Mouse (Mus musculus): ENCODE results near the gene St6galnac1. TPM values are rescaled to one million over a fixed set of nuclear protein-coding genes. Genes with fewer than 3 reads are reported as not detected.
"Not testable (repeated sequence)": the region's sequence is repeated elsewhere in the genome, so short reads cannot be mapped to it uniquely, and the experiment has no call there.

Gene St6galnac1
- polyA plus RNA-seq (2016; fragmentation: Nextera tagmentation; extraction: Ambion mirVana) = not detected in 2 replicates

- Histone ChIP-seq H3K4me3 (replicated peaks) (no peak within 1 kb of the TSS), H3K36me3 (no peaks in the 10 kb centered on the region), H3K27ac (no peak within 1 kb of the TSS), H3K4me1 (replicated peaks) (0 out of 2 replicates have a peak, but pooled peaks cover 2% of the 10 kb centered on the region), H3K9ac (replicated peaks) (no peak within 1 kb of the TSS), H3K9me3 (no peaks in the 10 kb centered on the region), H3K27me3 (no peaks in the 10 kb centered on the region), H3K4me2 (no peak within 1 kb of the TSS)
- WGBS = 86% methylated on average over 7 of the region's 7 CpGs
- no peak for ATAC-seq (ENCODE audit: insufficient number of reproducible peaks, insufficient read depth, low FRiP score, low TSS enrichment, low read depth)
These were observed at the start of gene St6galnac1 for GRCm38 (mm10) chr11:116775407-116775806. TSS of gene St6galnac1 (minus strand) at chr11:116775507.

GRCm38 (mm10) chr11:116823885-116824284 lies 48.6 kb upstream of the St6galnac1 start:
- WGBS = 97% methylated on average over 10 of the region's 10 CpGs
- peaks cover 34% of the 10 kb centered on the region for H3K4me1 ChIP-seq (replicated peaks)

GRCm38 (mm10) chr11:116823255-116823654 lies 47.9 kb upstream of the St6galnac1 start:
- no peak for ATAC-seq (ENCODE audit: insufficient number of reproducible peaks, insufficient read depth, low FRiP score, low TSS enrichment, low read depth)
- no peak overlapping the region for H3K4me2 ChIP-seq
- H3K4me1 ChIP-seq (replicated peaks) = peaks cover 34% of the 10 kb centered on the region
- no peaks in the 10 kb centered on the region for H3K9me3 ChIP-seq
- 98% methylated on average over 2 of the region's 2 CpGs for WGBS
- no peak overlapping the region for H3K4me3 ChIP-seq (replicated peaks)
- no peaks in the 10 kb centered on the region for H3K27me3 ChIP-seq
- H3K27ac ChIP-seq = no peak overlapping the region
- no peak overlapping the region for H3K9ac ChIP-seq (replicated peaks)
- no peaks in the 10 kb centered on the region; the same call in 1 of the 2 replicates for H3K36me3 ChIP-seq

More at GRCm38 (mm10) chr11:116823885-116824284, 48.6 kb upstream of the St6galnac1 start:
- not testable (repeated sequence) for H3K9ac ChIP-seq (replicated peaks); H3K27me3 ChIP-seq; H3K9me3 ChIP-seq; H3K4me2 ChIP-seq; H3K36me3 ChIP-seq; H3K4me3 ChIP-seq (replicated peaks); H3K27ac ChIP-seq; ATAC-seq (ENCODE audit: insufficient number of reproducible peaks, insufficient read depth, low FRiP score, low TSS enrichment, low read depth)

GRCm38 (mm10) chr11:116822626-116823025 lies 47.3 kb upstream of the St6galnac1 start:
- 96% methylated on average over 10 of the region's 10 CpGs for WGBS
- Histone ChIP-seq H3K4me3 (replicated peaks) (no peak overlapping the region), H3K27me3 (no peaks in the 10 kb centered on the region), H3K4me2 (no peak overlapping the region), H3K27ac (no peak overlapping the region), H3K36me3 (no peaks in the 10 kb centered on the region; the same call in 1 of the 2 replicates), H3K4me1 (replicated peaks) (peaks cover 33% of the 10 kb centered on the region), H3K9me3 (no peaks in the 10 kb centered on the region), H3K9ac (replicated peaks) (no peak overlapping the region)
- no peak for ATAC-seq (ENCODE audit: insufficient number of reproducible peaks, insufficient read depth, low FRiP score, low TSS enrichment, low read depth)

- ATAC-seq (ENCODE audit: insufficient number of reproducible peaks, insufficient read depth, low FRiP score, low TSS enrichment, low read depth) = no peak
- H3K27me3 ChIP-seq = no peaks in the 10 kb centered on the region
- no peak overlapping the region for H3K4me3 ChIP-seq (replicated peaks)
- no peak overlapping the region for H3K9ac ChIP-seq (replicated peaks)
- no peak overlapping the region for H3K27ac ChIP-seq
- WGBS = 76% methylated on average over 10 of the region's 10 CpGs
- no peak overlapping the region for H3K4me2 ChIP-seq
- H3K4me1 ChIP-seq (replicated peaks) = peaks cover 30% of the 10 kb centered on the region
- H3K9me3 ChIP-seq = no peaks in the 10 kb centered on the region
- H3K36me3 ChIP-seq = no peaks in the 10 kb centered on the region; the same call in 1 of the 2 replicates
These were observed 46.9 kb upstream of the St6galnac1 start for GRCm38 (mm10) chr11:116822215-116822614.

GRCm38 (mm10) chr11:116821057-116821940 lies 46.0 kb upstream of the St6galnac1 start:
- no peak for ATAC-seq (ENCODE audit: insufficient number of reproducible peaks, insufficient read depth, low FRiP score, low TSS enrichment, low read depth)
- no peaks in the 10 kb centered on the region; the same call in 1 of the 2 replicates for H3K36me3 ChIP-seq
- H3K9ac ChIP-seq (replicated peaks) = 0 out of 2 replicates have a peak overlapping the region, but pooled peaks have one; percentile 12
- no peak overlapping the region for H3K4me2 ChIP-seq
- no peaks in the 10 kb centered on the region for H3K9me3 ChIP-seq
- H3K4me3 ChIP-seq (replicated peaks) = no peak overlapping the region
- WGBS = 74% methylated on average over 13 of the region's 13 CpGs
- H3K27me3 ChIP-seq = no peaks in the 10 kb centered on the region
- no peak overlapping the region for H3K27ac ChIP-seq
- H3K4me1 ChIP-seq (replicated peaks) = peaks cover 22% of the 10 kb centered on the region

GRCm38 (mm10) chr11:116819932-116820593 lies 44.8 kb upstream of the St6galnac1 start:
- H3K4me3 ChIP-seq (replicated peaks) = no peak overlapping the region
- no peak overlapping the region for H3K4me2 ChIP-seq
- no peak overlapping the region for H3K9ac ChIP-seq (replicated peaks)
- no peaks in the 10 kb centered on the region for H3K9me3 ChIP-seq
- WGBS = 88% methylated on average over 5 of the region's 5 CpGs
- peaks cover 22% of the 10 kb centered on the region for H3K4me1 ChIP-seq (replicated peaks)
- no peaks in the 10 kb centered on the region; the same call in 1 of the 2 replicates for H3K36me3 ChIP-seq
- no peaks in the 10 kb centered on the region for H3K27me3 ChIP-seq
- ATAC-seq (ENCODE audit: insufficient number of reproducible peaks, insufficient read depth, low FRiP score, low TSS enrichment, low read depth) = no peak
- H3K27ac ChIP-seq = no peak overlapping the region

GRCm38 (mm10) chr11:116818722-116819121 lies 43.4 kb upstream of the St6galnac1 start:
- WGBS = 29% methylated on average over 8 of the region's 8 CpGs
- ATAC-seq (ENCODE audit: insufficient number of reproducible peaks, insufficient read depth, low FRiP score, low TSS enrichment, low read depth) = no peak
- no peaks in the 10 kb centered on the region for H3K9me3 ChIP-seq
- peak overlapping the region; percentile 50 for H3K27ac ChIP-seq
- no peak overlapping the region for H3K4me2 ChIP-seq
- H3K4me3 ChIP-seq (replicated peaks) = no peak overlapping the region
- no peaks in the 10 kb centered on the region; the same call in 1 of the 2 replicates for H3K36me3 ChIP-seq
- no peaks in the 10 kb centered on the region for H3K27me3 ChIP-seq
- H3K9ac ChIP-seq (replicated peaks) = 0 out of 2 replicates have a peak overlapping the region, but pooled peaks have one; percentile 8
- H3K4me1 ChIP-seq (replicated peaks) = peaks cover 33% of the 10 kb centered on the region

GRCm38 (mm10) chr11:116817567-116817966 lies 42.3 kb upstream of the St6galnac1 start:
- no peak overlapping the region for H3K27ac ChIP-seq
- no peak for ATAC-seq (ENCODE audit: insufficient number of reproducible peaks, insufficient read depth, low FRiP score, low TSS enrichment, low read depth)
- no peak overlapping the region for H3K4me3 ChIP-seq (replicated peaks)
- H3K9ac ChIP-seq (replicated peaks) = no peak overlapping the region
- H3K4me2 ChIP-seq = no peak overlapping the region
- H3K36me3 ChIP-seq = no peaks in the 10 kb centered on the region
- H3K4me1 ChIP-seq (replicated peaks) = peaks cover 44% of the 10 kb centered on the region
- no peaks in the 10 kb centered on the region for H3K9me3 ChIP-seq
- no peaks in the 10 kb centered on the region for H3K27me3 ChIP-seq
- 94% methylated on average over 5 of the region's 5 CpGs for WGBS

GRCm38 (mm10) chr11:116816769-116817168 lies 41.5 kb upstream of the St6galnac1 start:
- WGBS = 80% methylated on average over 5 of the region's 5 CpGs
- H3K4me1 ChIP-seq (replicated peaks) = peaks cover 51% of the 10 kb centered on the region

GRCm38 (mm10) chr11:116814884-116815415 lies 39.6 kb upstream of the St6galnac1 start:
- Histone ChIP-seq H3K9me3 (no peaks in the 10 kb centered on the region), H3K27ac (peak overlapping the region; percentile 93), H3K4me2 (peak overlapping the region; percentile 28; the same call in 1 of the 2 replicates), H3K36me3 (no peaks in the 10 kb centered on the region), H3K4me1 (replicated peaks) (peaks cover 64% of the 10 kb centered on the region), H3K4me3 (replicated peaks) (no peak overlapping the region), H3K9ac (replicated peaks) (peak overlapping the region; percentile 42; the same call in 1 of the 2 replicates), H3K27me3 (no peaks in the 10 kb centered on the region; the same call in 1 of the 2 replicates)
- 23% methylated on average over 7 of the region's 7 CpGs for WGBS
- no peak for ATAC-seq (ENCODE audit: insufficient number of reproducible peaks, insufficient read depth, low FRiP score, low TSS enrichment, low read depth)

More at GRCm38 (mm10) chr11:116816769-116817168, 41.5 kb upstream of the St6galnac1 start:
- H3K9ac ChIP-seq (replicated peaks) = no peak overlapping the region
- H3K36me3 ChIP-seq = no peaks in the 10 kb centered on the region
- no peaks in the 10 kb centered on the region for H3K27me3 ChIP-seq
- H3K4me3 ChIP-seq (replicated peaks) = no peak overlapping the region
- no peak overlapping the region for H3K27ac ChIP-seq
- no peak for ATAC-seq (ENCODE audit: insufficient number of reproducible peaks, insufficient read depth, low FRiP score, low TSS enrichment, low read depth)
- H3K9me3 ChIP-seq = no peaks in the 10 kb centered on the region
- no peak overlapping the region for H3K4me2 ChIP-seq

Measured in limb, embryonic 12.5 days (tissue).